Mouse (Mus musculus) CH12.LX (cell line): Measurements from ENCODE around the gene Megf8. TPM values are rescaled to one million over a fixed set of nuclear protein-coding genes. Genes with fewer than 3 reads are reported as not detected.
A peak's percentile ranks its signal among the peaks of the same experiment; 100 is the strongest.

Source experiments
- DNase-seq: peaks from one replicate; pipeline ENCODE4 v3.0.0-alpha.2; 2013; ENCODE audit errors: extremely low read depth
- H3K27ac ChIP-seq: 2 replicates; pipeline ENCODE4 v1.5.1; 2012; ENCODE audit warnings: low read depth, mild to moderate bottlenecking, control low read depth, moderate library complexity; ENCODE audit not compliant: insufficient read depth
- H3K27me3 ChIP-seq: replicated peaks from 2 replicates; pipeline ENCODE3; 2012; ENCODE audit warnings: inconsistent platforms
- H3K36me3 ChIP-seq, 2 experiments: replicated peaks in 1 of 2; 2 replicates each; pipeline versions ENCODE3 to v1.6.1; 2012; ENCODE audit warnings: inconsistent platforms in 1 of 2, low read length in 1 of 2, mild to moderate bottlenecking in 1 of 2, mixed read lengths in 1 of 2, moderate library complexity in 1 of 2; ENCODE audit not compliant: control insufficient read depth in 1 of 2, insufficient read depth in 1 of 2
- H3K4me1 ChIP-seq, 2 experiments: 2 replicates each; pipeline ENCODE4 v1.6.1; 2012; ENCODE audit warnings: inconsistent platforms in 1 of 2, moderate library complexity in 1 of 2; ENCODE audit not compliant: insufficient read depth in 2 of 2, control insufficient read depth in 1 of 2
- H3K4me2 ChIP-seq: 2 replicates; pipeline ENCODE4 v1.6.1; 2012; ENCODE audit warnings: low read depth, mild to moderate bottlenecking, control low read depth; ENCODE audit not compliant: poor library complexity, insufficient read depth, severe bottlenecking
- H3K4me3 ChIP-seq, 3 experiments: fragments of 150-350 bp in 1 of 3; sonication (generic) in 1 of 3; replicated peaks in 1 of 3; 2 replicates each; pipeline versions ENCODE3 to v1.5.1; 2011 to 2012; ENCODE audit warnings: low read depth in 2 of 3, low read length in 2 of 3, mild to moderate bottlenecking in 2 of 3, moderate library complexity in 2 of 3, control low read depth in 1 of 3, improper control_type of control experiment in 1 of 3, inconsistent platforms in 1 of 3, mixed read lengths in 1 of 3; ENCODE audit not compliant: poor library complexity in 1 of 3
- H3K79me2 ChIP-seq: replicated peaks from 2 replicates; pipeline ENCODE4 v1.6.1; 2012; ENCODE audit warnings: mild to moderate bottlenecking, moderate library complexity; ENCODE audit not compliant: control insufficient read depth, poor library complexity, insufficient read depth, severe bottlenecking; ENCODE audit errors: extremely low read depth
- H3K9ac ChIP-seq: 2 replicates; pipeline ENCODE4 v1.6.1; 2012; ENCODE audit warnings: low read depth, mild to moderate bottlenecking, control low read depth, moderate library complexity; ENCODE audit not compliant: insufficient read depth
- H3K9me3 ChIP-seq: replicated peaks from 2 replicates; pipeline ENCODE3; 2012; ENCODE audit warnings: low read length, inconsistent platforms, mixed read lengths
- BHLHE40 ChIP-seq: IDR thresholded peaks from 2 replicates; pipeline ENCODE4 v1.6.1; 2011; ENCODE audit warnings: mild to moderate bottlenecking, low read depth, low read length, improper control_type of control experiment
- CHD1 ChIP-seq: IDR thresholded peaks from 2 replicates; pipeline ENCODE4 v1.6.1; 2012; ENCODE audit warnings: low read depth, low read length, improper control_type of control experiment, inconsistent platforms
- CTCF ChIP-seq, 2 experiments: IDR thresholded peaks in 1 of 2; conservative IDR thresholded peaks in 1 of 2; 2 replicates each; pipeline ENCODE4 v1.5.1; 2011 to 2012; ENCODE audit warnings: low read depth in 2 of 2, low read length in 2 of 2, improper control_type of control experiment in 1 of 2, inconsistent platforms in 1 of 2, mild to moderate bottlenecking in 1 of 2, moderate library complexity in 1 of 2
- EP300 ChIP-seq: IDR thresholded peaks from 2 replicates; pipeline ENCODE4 v1.6.1; 2011; ENCODE audit warnings: low read length, improper control_type of control experiment
- ETS1 ChIP-seq: conservative IDR thresholded peaks from 2 replicates; pipeline ENCODE4 v1.6.1; 2012; ENCODE audit warnings: low read depth, mild to moderate bottlenecking, inconsistent platforms, low read length, improper control_type of control experiment, moderate library complexity
- GABPA ChIP-seq: IDR thresholded peaks from 2 replicates; pipeline ENCODE4 v1.6.1; 2012; ENCODE audit warnings: low read depth, low read length, improper control_type of control experiment, inconsistent platforms; ENCODE audit not compliant: insufficient replicate concordance
- HCFC1 ChIP-seq: IDR thresholded peaks from 2 replicates; pipeline ENCODE4 v1.6.1; 2012; ENCODE audit warnings: low read depth, mild to moderate bottlenecking, inconsistent platforms, low read length, improper control_type of control experiment
- IRF4 ChIP-seq: IDR thresholded peaks from 2 replicates; pipeline ENCODE4 v1.6.1; 2014; ENCODE audit warnings: low read depth, mild to moderate bottlenecking, inconsistent platforms, low read length, improper control_type of control experiment
- JUND ChIP-seq: conservative IDR thresholded peaks from 2 replicates; pipeline ENCODE4 v1.6.1; 2011; ENCODE audit warnings: low read depth, low read length, improper control_type of control experiment
- MEF2A ChIP-seq: IDR thresholded peaks from 2 replicates; pipeline ENCODE4 v1.6.1; 2014; ENCODE audit warnings: low read depth, mild to moderate bottlenecking, inconsistent platforms, low read length, improper control_type of control experiment, borderline replicate concordance
- MYC ChIP-seq: IDR thresholded peaks from 2 replicates; pipeline ENCODE4 v1.6.1; 2011; ENCODE audit warnings: low read depth, mild to moderate bottlenecking, improper control_type of control experiment, low read length
- NELFE ChIP-seq: IDR thresholded peaks from 2 replicates; pipeline ENCODE4 v1.6.1; 2011; ENCODE audit warnings: low read depth, low read length, improper control_type of control experiment
- NRF1 ChIP-seq: IDR thresholded peaks from 2 replicates; pipeline ENCODE4 v1.6.1; 2014; ENCODE audit warnings: low read depth, mild to moderate bottlenecking, inconsistent platforms, low read length, improper control_type of control experiment, moderate library complexity
- PAX5 ChIP-seq: IDR thresholded peaks from 2 replicates; pipeline ENCODE4 v1.6.1; 2012; ENCODE audit warnings: low read length, inconsistent platforms, mixed read lengths
- POLR2AphosphoS2 ChIP-seq: IDR thresholded peaks from 2 replicates; pipeline ENCODE4 v1.6.1; 2011; ENCODE audit warnings: low read depth, low read length, improper control_type of control experiment
- SIN3A ChIP-seq: IDR thresholded peaks from 2 replicates; pipeline ENCODE4 v1.6.1; 2012; ENCODE audit warnings: low read length, improper control_type of control experiment, inconsistent platforms
- UBTF ChIP-seq: IDR thresholded peaks from 2 replicates; pipeline ENCODE4 v1.6.1; 2012; ENCODE audit warnings: low read depth, mild to moderate bottlenecking, inconsistent platforms, low read length, improper control_type of control experiment, moderate library complexity
- USF1 ChIP-seq: IDR thresholded peaks from 2 replicates; pipeline ENCODE4 v1.6.1; 2014; ENCODE audit warnings: low read depth, mild to moderate bottlenecking, inconsistent platforms, low read length, improper control_type of control experiment
- ZKSCAN1 ChIP-seq: IDR thresholded peaks from 2 replicates; pipeline ENCODE4 v1.6.1; 2012; ENCODE audit warnings: low read depth, inconsistent platforms, low read length, improper control_type of control experiment, borderline replicate concordance
- ZNF384 ChIP-seq: IDR thresholded peaks from 2 replicates; pipeline ENCODE4 v1.6.1; 2012; ENCODE audit warnings: low read depth, low read length, improper control_type of control experiment, inconsistent platforms
- dilution Hi-C: fragments of 300-500 bp; cut with MboI; formaldehyde crosslinking; loops from 2 replicates; pipeline ENCODE4 v1.14.3; 2020; ENCODE audit warnings: low sequenced_read_pairs; ENCODE audit not compliant: extremely low pct_unique_long_range_greater_than_20kb, extremely low pct_ligation_motif_present
- in situ Hi-C: fragments of 300-500 bp; cut with MboI; formaldehyde crosslinking; loops from 3 replicates; pipeline ENCODE4 v1.14.3; 2019; ENCODE audit warnings: low sequenced_read_pairs, low pct_ligation_motif_present, low pct_unique_long_range_greater_than_20kb, mixed read lengths
- polyA plus RNA-seq: library from polyadenylated mRNA; unstranded; fragments of >175 nt; gene quantifications from 2 replicates; pipeline ENCODE4 v1.2.1, GENCODE M21; 2012; ENCODE audit warnings: low read depth; ENCODE audit not compliant: insufficient read length
- total RNA-seq, 2 experiments: library from RNA; depleted of rRNA; stranded (reverse); fragments of 300-350 nt in 1 of 2; fragments of >200 nt in 1 of 2; gene quantifications; 2 replicates each; pipeline ENCODE4 v1.2.3; 2012 to 2014

Gene Megf8
- total and polyA plus RNA-seq, 3 experiments = 0.62 to 1.7 (median 1.2) TPM

GRCm38 (mm10) chr7:25341000-25341784 is 24.2 kb downstream of the Megf8 start:
- Histone ChIP-seq H3K4me2 (no peak overlapping the region), H3K4me3 (no peak overlapping the region), H3K36me3 (no peaks in the 10 kb centered on the region), H3K27me3 (peaks cover 43% of the 10 kb centered on the region), H3K9me3 (no peaks in the 10 kb centered on the region), H3K27ac (no peak overlapping the region), H3K9ac (no peak overlapping the region), H3K79me2 (no peaks in the 10 kb centered on the region), H3K4me1 (0 out of 4 replicates have a peak, but pooled peaks cover 0 to 3% of the 10 kb centered on the region in 2 experiments)
- dilution Hi-C loops (no loop called here), in situ Hi-C loops (no loop called here)
- TF ChIP-seq NELFE (no peak), BHLHE40 (peak; percentile 34; the same call in 1 of the 2 replicates)
- no peak for DNase-seq

- Histone ChIP-seq H3K9ac (no peak overlapping the region), H3K4me3 (no peak overlapping the region), H3K27me3 (peaks cover 43% of the 10 kb centered on the region), H3K36me3 (no peaks in the 10 kb centered on the region), H3K4me2 (no peak overlapping the region), H3K27ac (no peak overlapping the region), H3K4me1 (no peaks in the 10 kb centered on the region), H3K79me2 (no peaks in the 10 kb centered on the region), H3K9me3 (peaks cover 10% of the 10 kb centered on the region)
- TF ChIP-seq MYC = no peak
- TF ChIP-seq NRF1 = no peak
- TF ChIP-seq PAX5 = no peak
- no peak for TF ChIP-seq SIN3A
- TF ChIP-seq ZNF384 = no peak
- no peak for TF ChIP-seq NELFE
- TF ChIP-seq GABPA = no peak
- no peak for TF ChIP-seq USF1
- no peak for TF ChIP-seq POLR2AphosphoS2
- TF ChIP-seq CTCF (conservative IDR thresholded peaks at IDR 0.05 in 1 of 2, IDR thresholded peaks at IDR 0.05 in 1 of 2; ENCODE audit: low read depth in 2 of 2, low read length in 2 of 2) = no peak
- no peak for TF ChIP-seq MEF2A
- no peak for TF ChIP-seq ZKSCAN1
- no peak for TF ChIP-seq ETS1
- TF ChIP-seq IRF4 = no peak
- no peak for TF ChIP-seq CHD1
- no peak for TF ChIP-seq EP300
- no peak for TF ChIP-seq UBTF
- TF ChIP-seq HCFC1 = no peak
- TF ChIP-seq JUND = no peak
- in situ Hi-C loops = no loop called here
- DNase-seq = no peak
- dilution Hi-C loops = no loop called here
These were observed 31.9 kb downstream of the Megf8 start for GRCm38 (mm10) chr7:25348861-25349260.
